Mouse (Mus musculus): Measurements from ENCODE around the gene Nudcd2.

- TF ChIP-seq CTCF (IDR thresholded peaks at IDR 0.05; ENCODE audit: borderline replicate concordance, control insufficient read depth, extremely low read depth, insufficient read depth, low read length, poor library complexity) (no peak), POLR2A (IDR thresholded peaks at IDR 0.05; ENCODE audit: control insufficient read depth, extremely low read depth, insufficient read depth, low read length, poor library complexity) (no peak)
Observed at GRCm38 (mm10) chr11:40734251-40734752, 835 bp downstream of the Nudcd2 start.
